Mouse (Mus musculus) megakaryocyte, embryonic 14.5 days (primary cell): Measurements from ENCODE around the gene BC051665.

Experiments
- FLI1 ChIP-seq: IDR thresholded peaks from 2 replicates; pipeline ENCODE4 v1.6.1; 2012; ENCODE audit warnings: low read length, inconsistent platforms, mixed read lengths
- GATA1 ChIP-seq: IDR thresholded peaks from 3 replicates; pipeline ENCODE4 v1.6.1; 2012; ENCODE audit warnings: mixed read lengths, low read length, inconsistent platforms, borderline replicate concordance

DNA sequence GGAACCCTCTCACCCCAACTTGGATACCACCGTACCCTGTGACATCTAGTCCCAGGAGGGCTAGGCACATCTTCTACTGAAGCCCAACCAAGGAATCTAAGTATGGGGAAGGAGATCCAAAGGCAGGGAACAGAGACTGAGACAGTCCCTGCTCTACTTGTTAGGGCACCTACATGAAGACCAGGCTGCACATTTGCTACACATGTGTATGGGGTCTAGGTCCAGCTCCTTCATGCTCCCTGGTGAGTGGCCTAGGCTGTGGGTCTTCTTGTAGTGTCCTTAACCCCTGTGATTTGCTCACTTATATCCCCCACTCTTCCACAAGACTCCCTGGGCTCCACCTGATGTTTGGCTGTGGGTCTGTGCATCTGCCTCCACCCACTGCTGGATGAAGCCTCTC, 3.3 kb upstream of the BC051665 start:
- TF ChIP-seq GATA1 (no peak), FLI1 (no peak)
